Mouse (Mus musculus) gastrocnemius, postnatal 10 days (tissue): Measurements from ENCODE around the gene Vasn. TPM values are rescaled to one million over a fixed set of nuclear protein-coding genes. Genes with fewer than 3 reads are reported as not detected.

ENCODE experiments used
- DNase-seq: peaks from one replicate; pipeline ENCODE4 v3.0.0; 2021; ENCODE audit warnings: mixed read lengths
- total RNA-seq, 2 experiments: library from RNA; stranded (reverse); gene quantifications; 2 replicates each; pipeline ENCODE4 v1.2.3; 2021

Gene Vasn
- total RNA-seq, 2 experiments from 2014 or later: 9.7 to 13.0 TPM

DNA sequence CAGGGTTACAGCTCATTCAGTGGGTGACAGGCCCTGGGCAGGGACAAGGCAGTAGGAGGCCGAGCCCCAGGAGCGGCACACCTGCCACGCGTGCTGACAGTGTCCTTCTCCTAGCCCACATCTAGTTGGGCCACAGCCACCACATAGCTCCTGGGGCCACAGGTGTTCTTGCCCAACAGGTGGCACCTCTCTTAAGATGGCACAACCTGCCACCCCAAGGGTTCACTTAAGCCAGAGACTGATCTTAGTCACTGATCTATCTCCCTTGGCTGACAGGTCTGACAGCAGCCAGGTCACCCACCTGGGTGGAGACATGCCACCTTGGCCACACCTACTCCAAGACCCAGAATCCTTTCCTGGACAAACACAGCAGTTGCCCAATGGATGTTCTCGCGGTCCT lies 3.2 kb downstream of the Vasn start:
- no peak for DNase-seq

GRCm38 (mm10) chr16:4643670-4644419 lies 4.1 kb downstream of the Vasn start:
- peak; percentile 82 for DNase-seq

DNA sequence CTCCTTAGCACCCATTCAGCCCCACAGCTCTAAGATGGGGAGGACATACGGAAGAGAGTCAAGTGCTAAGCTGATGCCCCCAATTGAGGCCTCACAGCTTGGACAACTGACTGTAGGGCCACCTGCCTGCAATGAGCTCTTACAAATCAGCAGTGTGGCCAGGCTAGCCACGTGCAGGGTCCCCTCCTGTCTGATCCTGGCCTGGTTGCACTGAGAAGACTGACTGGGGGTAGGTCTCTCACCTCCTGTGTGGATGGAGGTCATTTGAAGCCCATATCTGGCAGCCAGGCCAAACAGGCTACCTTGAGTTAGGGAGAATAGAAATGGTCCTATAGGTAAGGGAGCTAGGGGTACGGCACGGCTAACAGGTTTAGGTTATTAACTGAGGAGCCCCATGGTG lies 6.1 kb downstream of the Vasn start:
- no peak for DNase-seq

DNA sequence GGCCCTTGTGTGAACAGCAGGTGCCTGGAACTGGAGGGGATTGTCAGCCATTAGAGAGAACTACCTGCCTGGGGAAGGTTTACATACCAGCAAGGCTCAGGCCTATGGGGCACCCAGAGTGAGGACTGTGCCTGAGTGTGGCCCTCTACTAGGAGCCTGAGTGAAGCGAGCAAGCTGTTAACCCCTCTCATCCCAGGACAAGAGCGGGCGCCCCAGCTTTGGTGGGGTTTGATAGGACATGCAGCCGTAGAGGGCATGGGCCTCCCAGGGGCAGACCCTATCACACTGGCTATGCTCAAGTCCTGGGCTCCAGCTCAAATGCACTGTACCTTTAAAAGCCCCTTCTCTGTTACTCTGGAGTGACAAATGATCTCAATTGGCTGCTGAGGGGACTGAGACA lies 7.1 kb downstream of the Vasn start:
- no peak for DNase-seq

GRCm38 (mm10) chr16:4647651-4648141 lies 8.0 kb downstream of the Vasn start:
- DNase-seq: peak; percentile 62

DNA sequence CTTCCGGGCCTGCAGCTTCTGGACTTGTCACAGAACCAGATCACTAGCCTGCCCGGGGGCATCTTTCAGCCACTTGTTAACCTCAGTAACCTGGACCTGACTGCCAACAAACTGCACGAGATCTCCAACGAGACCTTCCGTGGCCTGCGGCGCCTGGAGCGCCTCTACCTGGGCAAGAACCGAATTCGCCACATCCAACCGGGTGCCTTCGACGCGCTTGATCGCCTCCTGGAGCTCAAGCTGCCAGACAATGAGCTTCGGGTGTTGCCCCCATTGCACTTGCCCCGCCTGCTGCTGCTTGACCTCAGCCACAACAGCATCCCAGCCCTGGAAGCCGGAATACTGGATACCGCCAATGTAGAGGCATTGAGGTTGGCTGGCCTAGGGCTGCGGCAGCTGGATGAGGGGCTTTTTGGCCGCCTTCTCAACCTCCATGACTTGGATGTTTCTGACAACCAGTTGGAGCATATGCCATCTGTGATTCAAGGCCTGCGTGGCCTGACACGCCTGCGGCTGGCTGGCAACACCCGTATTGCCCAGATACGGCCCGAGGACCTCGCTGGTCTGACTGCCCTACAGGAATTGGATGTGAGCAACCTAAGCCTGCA lies 8.8 kb downstream of the Vasn start:
- no peak for DNase-seq

DNA sequence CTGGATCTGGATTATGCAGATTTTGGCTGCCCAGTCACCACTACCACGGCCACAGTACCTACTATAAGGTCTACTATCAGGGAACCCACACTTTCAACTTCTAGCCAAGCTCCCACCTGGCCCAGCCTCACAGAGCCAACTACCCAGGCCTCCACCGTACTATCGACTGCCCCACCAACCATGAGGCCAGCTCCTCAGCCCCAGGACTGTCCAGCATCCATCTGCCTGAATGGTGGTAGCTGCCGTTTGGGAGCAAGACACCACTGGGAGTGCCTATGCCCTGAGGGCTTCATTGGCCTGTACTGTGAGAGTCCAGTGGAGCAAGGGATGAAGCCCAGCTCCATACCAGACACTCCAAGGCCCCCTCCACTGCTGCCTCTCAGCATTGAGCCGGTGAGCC lies 9.5 kb downstream of the Vasn start:
- no peak for DNase-seq

- no peak for DNase-seq
Measured at GRCm38 (mm10) chr16:4649692-4650091, 10.0 kb downstream of the Vasn start.

GRCm38 (mm10) chr16:4650161-4650560 lies 10.4 kb downstream of the Vasn start:
- DNase-seq: no peak

- no peak for DNase-seq
Measured at GRCm38 (mm10) chr16:4651081-4651480, 11.3 kb downstream of the Vasn start.

DNA sequence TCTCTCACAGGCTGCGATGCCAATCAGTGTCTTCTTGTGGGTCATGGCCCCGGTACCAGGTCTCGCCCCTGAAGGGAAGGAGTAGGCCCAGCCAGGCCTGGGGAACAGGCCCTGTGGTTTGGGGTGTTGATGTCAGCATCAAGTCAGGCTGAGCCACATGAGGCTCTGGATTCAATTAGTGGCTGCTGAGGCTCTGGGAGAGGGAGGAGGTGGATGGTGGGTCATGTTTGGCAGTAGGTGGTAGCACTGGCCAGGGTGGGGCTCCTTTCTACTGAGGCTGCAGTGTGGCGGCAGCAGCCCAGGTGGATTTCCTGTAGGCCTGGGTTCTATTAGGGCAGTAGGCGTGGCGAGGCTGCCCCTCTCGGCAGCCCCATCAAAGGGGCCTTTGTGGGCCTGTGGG lies 11.9 kb downstream of the Vasn start:
- no peak for DNase-seq

DNA sequence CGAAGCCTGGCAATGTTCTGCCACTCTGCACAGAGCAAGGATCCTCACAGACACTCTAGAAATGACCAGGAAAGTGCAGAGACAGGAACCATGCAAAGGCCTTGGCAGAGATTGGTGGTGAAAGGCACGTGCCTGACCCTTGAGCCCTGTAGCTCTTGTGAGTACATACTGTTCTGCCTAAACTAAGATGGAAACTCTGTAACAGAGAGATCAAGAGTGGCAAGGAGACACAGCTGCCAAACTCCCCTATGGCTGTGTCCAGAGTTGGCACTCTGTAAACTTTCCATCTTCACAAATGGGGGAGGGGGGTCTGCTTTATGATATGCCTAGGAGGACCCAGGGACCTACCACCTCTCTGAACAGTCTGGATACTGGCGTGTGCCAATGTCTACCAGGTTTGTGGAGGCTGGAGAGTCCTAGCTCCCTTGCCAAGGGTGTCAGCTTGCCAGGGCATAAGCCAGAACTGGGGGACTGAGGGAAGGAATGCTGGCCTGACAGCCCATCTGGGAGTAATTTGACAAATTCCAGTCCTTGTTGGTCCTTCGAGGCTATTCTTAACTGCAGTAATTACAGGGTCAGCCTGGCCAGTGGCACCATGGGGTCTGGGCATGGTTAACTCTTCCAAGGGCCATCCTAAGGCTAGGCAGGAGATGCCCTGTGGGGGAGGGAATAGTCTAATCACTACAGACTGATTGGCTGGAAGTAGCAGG lies 13.1 kb downstream of the Vasn start:
- DNase-seq: no peak

DNA sequence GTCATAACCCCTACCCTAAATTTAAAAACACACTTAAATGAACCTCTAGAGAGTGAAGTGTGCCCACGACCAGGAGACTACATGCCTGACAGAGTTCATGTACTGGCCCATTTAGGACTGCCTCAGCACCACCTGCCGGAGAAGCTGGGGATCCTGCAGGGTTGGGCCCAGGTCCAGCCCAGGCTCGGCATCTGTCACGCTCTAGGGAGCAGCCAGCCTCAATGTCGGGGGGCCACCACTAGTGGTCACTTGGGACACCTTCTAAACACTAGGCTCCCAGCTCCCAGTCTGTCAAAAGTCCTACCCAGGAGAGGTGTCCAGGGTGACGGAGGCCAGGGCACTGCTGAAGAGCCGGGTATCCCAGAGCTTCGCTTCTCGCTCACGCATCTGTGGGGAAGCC lies 15.0 kb downstream of the Vasn start:
- peak; percentile 51 for DNase-seq

GRCm38 (mm10) chr16:4655251-4655734 lies 15.6 kb downstream of the Vasn start:
- no peak for DNase-seq

GRCm38 (mm10) chr16:4655764-4656570 lies 16.2 kb downstream of the Vasn start:
- DNase-seq: peak; percentile 51

DNA sequence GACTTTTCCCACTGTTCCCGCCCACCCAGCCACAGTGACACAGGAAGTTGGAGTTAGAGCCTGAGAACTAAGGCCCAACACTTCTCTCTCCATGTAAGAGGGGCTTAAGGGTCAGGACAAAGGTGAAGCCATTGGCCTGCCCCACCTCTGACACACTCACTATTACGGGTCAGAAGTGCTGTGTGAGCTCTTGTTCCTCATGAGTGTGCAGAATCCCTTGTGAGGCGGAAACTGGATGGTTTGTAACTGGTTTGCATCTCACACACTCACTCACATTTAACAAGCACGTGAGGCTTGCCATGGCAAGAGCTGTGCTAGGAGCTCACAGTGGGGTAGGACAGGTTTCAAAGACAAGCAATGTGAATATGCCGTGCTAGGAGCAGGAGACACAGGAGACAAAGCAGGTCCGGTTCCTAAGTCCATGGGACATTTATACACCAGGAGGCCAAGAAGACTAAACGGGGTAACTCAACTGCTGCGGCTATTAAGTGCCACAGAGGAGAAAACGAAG lies 16.9 kb downstream of the Vasn start:
- no peak for DNase-seq

- DNase-seq: peak; percentile 32
Measured at GRCm38 (mm10) chr16:4658781-4659245, 19.1 kb downstream of the Vasn start.

GRCm38 (mm10) chr16:4659326-4659725 lies 19.6 kb downstream of the Vasn start:
- no peak for DNase-seq

GRCm38 (mm10) chr16:4661605-4662004 lies 21.9 kb downstream of the Vasn start:
- DNase-seq: no peak

DNA sequence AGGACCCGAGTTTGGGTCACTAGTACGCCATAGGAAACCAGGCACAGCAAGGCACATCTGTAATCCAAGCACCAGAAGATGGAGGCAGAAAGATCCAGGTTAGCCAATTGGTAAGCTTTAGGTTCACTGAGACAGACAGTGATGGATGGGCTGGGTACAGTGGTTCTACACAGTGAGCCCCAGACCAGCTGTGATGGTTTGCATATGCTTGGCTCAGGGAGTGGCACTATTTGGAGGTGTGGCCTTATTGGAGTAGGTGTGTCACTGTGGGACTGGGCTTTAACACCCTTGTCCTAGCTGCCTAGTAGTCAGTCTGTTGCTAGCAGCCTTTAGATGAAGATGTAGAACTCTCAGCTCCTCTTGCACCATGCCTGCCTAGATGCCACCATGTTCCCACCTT lies 24.1 kb downstream of the Vasn start:
- DNase-seq: no peak

GRCm38 (mm10) chr16:4665726-4666125 lies 26.0 kb downstream of the Vasn start:
- DNase-seq: no peak
